Mouse (Mus musculus) cerebellum, adult 11 months (tissue): Measurements from ENCODE around the gene Pphln1.
"Not testable (repeated sequence)": the region's sequence is repeated elsewhere in the genome, so short reads cannot be mapped to it uniquely, and the experiment has no call there.

Experiments
- DNase-seq: peaks from one replicate; pipeline ENCODE4 v3.0.0; 2022

Pphln1 gene

DNA sequence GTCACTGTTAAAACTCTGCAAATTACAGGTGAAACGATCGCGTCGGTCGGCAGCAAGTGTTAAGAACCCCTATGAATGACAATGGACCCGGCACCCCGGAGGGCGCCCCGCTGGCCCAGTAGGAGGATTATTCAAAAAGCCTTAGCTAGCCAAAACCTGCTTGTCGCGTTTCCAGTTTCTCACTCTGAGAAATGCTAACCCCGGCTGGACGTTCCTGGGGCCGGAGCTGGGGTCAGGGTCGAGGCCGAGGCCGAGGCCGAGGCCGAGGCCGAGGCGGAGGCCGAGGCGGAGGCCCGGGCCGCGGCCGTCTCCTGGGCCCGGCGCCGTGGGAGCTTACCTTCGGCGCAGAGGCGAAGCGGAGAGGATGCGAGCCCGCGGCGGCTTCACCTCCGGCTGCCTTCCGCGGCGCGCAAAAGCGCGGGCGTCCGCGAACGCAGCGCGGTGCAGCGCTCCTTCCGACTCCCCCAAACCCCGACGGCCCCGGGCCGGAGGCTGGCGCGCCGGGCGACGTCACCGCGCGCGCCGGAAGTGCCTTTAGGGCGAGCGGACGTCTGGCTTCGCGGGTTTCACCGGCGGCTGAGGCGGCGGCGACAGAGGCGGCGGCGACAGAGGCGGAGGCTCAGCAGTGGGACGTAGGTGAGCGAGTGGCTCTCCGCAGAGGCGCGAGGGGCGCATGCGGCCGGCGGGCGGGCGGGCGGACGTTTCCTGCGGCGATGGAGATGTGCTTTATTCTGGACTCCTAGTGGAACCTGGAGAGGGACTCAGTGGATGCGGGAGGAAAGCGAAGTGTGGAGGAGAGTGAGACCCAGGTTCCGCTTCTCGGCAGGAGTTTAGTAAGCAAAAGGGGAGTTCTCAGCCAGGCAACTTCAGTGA, at the start of gene Pphln1, which contains the start of gene Zcrb1:
TSS of gene Pphln1 (plus strand) at position 525 of the 873 bp plus-strand sequence.
TSS of gene Zcrb1 (minus strand) at position 509 of the 873 bp plus-strand sequence.
- peak; percentile 74 for DNase-seq

DNA sequence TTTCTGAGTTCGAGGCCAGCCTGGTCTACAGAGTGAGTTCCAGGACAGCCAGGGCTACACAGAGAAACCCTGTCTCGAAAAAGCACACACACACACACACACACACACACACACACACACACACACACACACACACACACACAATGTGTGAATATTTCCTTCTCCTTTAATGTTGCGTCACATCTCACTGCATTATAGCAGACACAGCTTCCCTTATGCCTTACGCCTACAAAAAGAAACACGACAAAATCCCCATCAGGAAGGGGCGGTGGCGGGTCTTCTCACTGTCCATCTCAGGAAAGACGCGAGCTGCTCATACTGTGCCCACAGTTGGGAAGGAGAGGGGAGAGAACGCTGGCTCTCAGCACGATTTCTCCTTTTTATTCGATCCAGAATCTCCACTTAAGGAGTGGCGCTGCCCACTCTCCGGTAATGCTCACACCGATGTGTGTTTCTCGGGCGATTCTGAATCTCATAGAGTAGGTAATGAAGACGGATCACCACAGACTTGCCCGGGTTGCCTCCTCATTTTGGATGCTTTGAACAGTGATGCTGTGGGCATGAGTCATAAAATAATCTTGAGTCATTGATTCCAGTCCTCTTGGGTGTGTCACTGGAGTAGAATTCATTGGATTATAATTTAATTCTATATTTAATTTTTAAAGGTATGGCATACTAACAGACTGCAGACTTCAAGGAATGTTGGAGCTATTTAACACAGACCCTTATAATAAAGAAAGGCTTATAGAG, 39.6 kb upstream of the Pphln1 start:
- DNase-seq, result no peak

DNA sequence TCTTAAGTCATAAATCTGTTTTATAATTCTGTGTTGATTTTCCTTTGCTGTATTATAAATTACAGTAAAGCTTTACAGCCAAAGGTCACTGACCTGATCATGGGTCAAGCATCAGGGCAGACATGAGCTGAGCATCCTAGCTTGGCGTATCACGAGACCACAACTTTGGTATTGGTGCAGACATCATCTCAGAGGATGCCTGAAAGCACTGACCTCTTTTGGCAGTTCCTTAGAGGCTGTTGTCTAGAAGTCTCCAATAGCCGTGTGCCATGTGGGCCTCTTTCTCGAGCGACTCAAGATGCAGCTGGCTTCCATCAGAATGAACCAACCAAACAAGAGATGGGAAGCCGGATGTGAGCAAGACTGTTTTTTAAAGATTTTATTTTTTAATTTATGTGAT, 32.6 kb upstream of the Pphln1 start:
- no peak for DNase-seq

DNA sequence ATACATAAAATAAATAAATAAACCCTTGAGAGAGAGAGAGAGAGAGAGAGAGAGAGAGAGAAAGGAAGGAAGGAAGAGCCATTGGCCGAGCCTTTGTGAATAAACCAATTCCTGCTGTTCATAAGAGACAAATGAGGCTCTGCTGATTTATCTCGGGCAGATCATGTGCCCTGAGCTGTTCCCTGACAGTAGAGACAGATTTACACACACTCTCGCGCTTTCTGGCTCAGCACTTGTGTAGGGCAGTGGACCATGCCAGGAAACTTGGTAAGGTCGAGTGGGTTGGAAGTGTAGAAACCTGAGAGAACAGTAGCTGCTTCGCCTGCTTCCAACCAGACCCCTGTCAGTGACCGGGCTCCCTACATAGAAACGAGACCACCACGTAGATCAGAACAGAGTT, 29.6 kb upstream of the Pphln1 start:
- DNase-seq, result no peak

DNA sequence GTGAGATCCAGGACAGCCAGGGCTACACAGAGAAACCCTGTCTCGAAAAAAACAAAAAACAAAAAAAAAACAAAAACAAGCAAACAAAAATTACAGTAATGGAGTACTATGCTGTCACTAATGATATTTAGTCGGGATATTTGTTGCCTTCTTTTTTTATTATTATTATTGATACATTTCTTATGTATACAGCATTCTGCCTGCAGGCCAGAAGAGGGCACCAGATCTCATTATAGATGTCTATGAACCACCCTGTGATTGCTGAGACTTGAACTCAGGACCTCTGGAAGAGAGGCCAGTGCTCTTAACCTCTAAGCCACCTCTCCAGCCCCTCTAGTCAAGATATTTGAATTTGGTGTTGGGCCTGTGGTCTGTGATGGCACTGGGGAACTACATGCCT, 26.3 kb upstream of the Pphln1 start:
- no peak for DNase-seq

DNA sequence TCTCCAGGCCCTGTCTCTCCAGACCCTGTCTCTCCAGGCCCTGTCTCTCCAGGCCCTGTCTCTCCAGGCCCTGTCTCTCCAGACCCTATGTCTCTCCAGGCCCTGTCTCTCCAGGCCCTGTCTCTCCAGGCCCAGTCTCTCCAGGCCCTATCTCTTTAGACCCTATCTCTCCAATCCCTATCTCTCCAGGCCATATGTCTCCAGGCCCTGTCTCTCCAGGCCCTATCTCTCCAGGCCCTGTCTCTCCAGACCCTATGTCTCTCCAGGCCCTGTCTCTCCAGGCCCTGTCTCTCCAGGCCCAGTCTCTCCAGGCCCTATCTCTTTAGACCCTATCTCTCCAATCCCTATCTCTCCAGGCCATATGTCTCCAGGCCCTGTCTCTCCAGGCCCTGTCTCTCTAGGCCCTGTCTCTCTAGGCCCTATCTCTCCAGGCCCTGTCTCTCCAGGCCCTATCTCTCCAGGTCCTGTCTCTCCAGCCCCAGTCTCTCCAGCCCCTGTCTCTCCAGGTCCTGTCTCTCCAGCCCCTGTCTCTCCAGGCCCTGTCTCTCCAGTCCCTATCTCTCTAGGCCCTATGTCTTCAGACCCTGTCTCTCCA, 25.5 kb upstream of the Pphln1 start:
- DNase-seq, result not testable (repeated sequence)

DNA sequence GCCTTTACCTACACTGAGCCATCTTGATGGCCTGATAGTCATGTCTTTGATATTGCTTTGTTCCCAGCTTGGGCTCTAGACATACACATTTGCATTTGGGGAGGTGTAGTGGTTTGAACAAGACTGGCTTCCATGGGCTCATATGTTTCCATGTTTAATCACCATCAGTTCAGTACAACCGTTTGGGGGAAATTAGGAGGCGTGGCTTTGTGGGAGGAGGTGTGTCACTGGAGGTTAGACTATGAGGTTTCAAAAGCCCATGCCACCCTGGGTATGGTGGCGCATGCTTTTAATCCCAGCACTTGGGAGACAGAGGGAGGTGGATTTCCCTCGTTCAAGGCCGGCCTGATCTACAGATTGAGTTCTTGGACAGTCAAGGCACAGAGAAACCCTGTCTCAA, 22.5 kb upstream of the Pphln1 start:
- no peak for DNase-seq

DNA sequence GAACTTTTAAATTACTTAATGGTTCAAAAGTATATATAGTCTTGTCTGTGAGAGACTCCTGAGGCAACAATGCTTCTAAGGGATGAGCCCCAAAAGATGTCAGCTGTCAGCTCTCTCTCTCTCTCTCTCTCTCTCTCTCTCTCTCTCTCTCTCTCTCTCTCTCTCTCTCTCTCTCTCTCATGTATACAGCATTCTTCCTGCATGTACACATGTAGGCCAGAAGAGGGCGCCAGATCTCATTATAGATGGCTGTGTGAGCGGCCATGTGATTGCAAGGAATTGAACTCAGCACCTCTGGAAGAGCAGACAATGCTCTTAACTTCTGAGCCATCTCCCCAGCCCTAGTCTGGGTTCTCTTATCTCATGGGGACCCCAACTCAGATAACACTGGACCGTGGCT, 19.0 kb upstream of the Pphln1 start:
- no peak for DNase-seq

DNA sequence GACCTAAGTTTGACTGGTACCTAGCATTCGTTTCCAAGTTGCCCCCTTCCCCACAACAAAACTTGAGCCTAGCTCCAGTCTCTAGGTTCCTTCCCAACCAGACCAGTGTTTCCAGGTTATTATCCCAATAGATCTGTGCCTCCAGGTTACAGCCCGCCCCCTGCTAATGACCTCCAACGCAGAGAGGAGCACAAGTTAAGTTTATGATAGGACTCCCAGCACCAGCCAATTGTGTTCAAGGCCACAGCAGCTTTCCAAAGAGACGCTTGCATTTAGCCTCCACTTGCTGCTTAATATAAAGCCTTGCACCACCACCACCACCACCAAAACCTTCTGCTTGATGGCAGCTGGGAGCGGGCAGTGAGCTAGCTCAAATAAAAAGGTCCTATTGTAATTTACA, 16.8 kb upstream of the Pphln1 start:
- DNase-seq, result no peak

DNA sequence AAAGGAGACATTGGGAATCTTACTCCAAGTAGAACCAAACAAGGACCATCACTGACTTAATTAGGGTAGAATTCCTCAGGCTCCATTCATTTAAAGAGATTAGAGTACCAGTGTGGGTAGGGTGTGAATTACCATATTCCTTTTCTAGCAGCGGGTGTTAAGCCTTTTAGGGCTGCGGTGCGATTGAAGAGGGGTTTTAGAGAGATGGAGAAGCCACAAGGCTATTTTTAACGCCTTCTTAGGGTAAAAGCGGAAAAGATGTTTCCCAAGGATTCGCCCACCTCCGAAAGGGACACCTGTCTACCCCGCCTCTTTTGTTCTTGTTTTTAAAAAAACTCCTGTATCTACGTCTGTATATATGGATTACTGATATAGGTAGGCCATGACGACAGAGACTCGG, 881 bp upstream of the Pphln1 start:
- no peak for DNase-seq

DNA sequence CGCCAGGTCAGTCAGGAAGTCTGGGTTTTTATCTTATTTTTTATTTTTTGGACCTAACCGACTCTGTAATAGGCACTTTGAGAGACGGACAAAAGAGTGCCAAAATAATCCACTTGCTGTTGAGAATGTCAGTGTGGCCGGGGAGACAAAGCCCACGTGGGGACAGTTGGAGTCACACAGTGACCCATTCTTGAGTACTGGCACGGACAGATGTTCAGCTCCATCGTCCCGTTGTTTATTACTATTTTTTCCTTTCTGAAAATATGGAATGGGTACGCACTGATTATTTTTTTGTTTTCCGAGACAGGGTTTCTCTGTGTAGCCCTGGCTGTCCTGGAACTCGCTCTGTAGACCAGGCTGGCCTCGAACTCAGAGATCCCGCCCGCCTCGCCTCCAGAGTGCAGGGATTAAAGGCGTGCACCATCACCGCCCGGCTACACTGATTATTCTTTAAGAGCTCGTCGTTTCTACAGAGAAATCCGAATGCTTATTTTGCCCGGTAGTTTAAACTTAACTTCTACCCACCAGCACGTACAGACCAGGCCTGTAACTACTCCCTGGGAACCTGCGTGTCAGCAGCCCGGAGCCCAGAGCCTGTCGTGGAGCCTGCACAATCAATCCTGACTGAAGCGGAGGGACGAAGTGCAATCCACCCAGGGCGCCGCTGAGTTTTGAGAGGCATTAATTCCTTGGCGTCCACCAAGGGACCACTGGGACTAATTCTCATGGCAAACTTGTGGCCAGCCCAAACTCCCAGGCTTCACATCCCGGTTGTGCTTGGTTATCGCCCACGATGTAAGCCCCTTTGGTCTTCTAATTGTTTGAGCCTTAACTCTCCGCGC, 770 bp downstream of the Pphln1 start:
- DNase-seq, result peak; percentile 6

DNA sequence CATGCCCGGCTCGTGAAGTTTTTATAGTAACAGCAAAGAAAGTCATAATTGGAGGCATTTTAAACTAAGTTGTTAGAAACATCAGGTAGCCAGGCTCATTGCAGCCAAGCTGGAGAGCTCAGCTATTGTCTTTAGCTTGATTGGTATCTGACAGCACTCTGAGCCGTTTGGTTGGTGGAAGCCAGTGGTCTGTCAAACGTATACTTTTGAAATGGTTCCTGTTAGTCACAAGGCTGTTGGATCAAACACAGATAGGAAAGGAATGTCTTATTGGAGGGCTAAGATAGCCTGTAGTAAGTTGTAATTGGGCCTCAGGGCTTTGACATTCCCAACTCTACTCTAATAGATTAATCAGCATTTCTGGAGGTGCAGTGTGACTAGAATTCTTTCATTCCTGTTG, 3.3 kb downstream of the Pphln1 start:
- no peak for DNase-seq

DNA sequence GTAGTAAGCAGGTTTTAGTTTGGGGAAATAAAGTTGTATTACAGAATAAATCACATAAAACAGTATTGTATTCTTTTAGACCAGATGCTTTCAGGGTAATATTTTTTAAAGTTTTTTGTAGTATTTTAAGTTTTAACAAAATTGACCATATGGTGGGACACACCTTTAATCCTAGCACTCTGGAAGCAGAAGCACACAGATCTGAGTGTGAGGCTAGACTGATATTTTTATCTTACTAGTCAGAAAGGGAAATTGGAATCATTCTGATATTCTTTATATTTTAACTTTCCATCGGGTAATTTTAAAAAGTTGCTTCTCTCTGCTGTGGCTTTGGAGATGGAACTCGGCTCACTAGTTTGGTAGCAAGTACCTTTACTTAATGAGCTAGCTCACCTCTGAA, 4.6 kb downstream of the Pphln1 start:
- DNase-seq, result no peak

DNA sequence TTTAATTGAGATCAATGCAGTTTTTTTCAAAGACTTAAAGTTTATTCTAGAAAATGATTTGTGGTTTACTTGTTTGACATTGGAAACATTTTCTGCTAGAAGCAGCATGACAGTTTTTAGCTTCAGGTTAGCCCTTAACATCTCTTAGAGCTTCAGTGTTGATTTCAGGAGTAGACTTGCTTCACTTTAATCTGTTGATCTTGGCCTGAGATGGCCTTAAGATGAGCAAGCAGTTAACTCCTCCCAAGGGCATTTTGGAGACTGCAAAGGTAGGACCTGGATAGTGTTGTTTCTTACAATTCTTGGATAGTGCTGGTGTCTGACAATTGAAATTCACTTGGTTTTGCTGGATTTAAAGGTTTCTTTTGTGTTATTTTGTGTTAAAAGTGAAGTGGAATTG, 6.7 kb downstream of the Pphln1 start:
- no peak for DNase-seq

DNA sequence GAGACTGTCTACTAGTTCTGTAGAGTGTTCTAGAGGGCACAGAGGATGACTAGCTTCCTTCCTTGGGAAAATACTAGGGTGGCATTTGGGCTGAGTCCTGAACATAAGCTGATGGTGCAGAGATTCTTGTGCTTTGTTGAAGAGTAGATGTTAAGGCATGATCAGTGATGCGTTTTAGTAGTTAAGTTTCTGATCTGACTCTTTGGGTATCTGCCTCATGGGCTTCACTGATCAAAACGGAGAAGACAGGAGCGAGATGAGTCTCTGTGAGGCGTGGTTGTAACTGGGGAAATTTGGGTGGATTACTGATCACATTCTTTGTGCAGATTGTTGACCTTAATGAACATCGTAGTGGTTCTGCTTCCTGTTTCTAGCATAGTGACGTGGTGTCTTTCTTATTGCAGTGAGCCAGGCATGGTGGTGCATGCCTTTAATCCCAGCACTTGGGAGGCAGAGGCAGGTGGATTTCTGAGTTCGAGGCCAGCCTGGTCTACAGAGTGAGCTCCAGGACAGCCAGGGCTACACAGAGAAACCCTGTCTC, 7.4 kb downstream of the Pphln1 start:
- no peak for DNase-seq

DNA sequence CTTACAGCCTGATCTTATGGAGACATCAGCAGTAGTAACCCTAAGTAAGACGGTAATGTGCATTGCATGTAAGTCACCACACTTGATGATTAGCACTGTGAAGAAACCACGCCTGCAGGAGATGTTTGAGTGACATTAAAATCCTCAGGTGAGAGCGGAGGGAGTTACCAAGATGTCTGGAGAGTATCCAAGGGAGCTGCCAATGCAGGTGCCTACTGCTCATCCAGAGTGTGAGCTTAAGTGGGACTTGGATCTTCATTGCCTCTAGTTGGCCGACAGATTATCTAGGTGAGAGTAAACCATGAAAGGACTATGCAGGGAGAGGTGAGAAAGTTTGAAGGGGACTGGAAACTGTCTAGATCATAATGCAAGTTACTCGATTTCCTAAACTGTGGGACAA, 8.3 kb downstream of the Pphln1 start:
- no peak for DNase-seq

DNA sequence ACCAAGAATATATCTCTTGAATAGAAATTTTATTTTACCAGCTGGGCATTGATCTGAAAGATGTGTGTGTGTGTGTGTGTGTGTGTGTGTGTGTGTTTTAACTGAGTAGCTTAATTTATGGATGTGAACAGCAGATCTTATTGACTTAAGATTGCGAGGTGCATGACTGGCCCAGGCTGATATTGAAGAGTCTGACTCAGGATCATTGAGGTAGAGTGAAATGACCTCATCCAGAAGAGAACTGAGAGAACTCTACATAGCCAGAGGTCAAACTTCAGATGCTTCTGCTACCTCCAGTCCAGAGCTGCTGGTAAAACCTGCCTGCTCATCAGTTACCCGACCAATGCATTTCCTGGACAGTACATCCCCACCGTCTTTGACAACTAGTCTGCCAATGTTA, 14.3 kb downstream of the Pphln1 start:
- no peak for DNase-seq

DNA sequence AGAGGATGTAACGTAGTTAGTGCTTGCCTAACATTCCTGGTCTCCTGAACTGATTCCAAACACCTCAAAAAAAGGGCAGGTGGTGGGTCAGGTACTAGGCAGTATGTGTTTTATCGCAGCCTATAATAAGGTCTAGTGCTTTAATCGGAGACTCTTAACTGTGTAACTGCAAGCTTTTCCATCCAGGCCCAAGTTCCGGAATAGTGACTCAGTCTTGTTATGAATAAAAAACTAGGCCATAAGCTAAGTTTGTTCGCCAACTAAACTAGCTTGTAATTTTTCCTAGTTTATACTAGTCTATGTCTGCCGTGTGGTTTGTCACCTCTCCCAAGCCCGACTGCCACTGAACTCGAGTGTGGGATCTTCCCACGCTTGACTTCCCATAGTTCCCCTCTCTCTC, 16.3 kb downstream of the Pphln1 start:
- DNase-seq, result no peak

DNA sequence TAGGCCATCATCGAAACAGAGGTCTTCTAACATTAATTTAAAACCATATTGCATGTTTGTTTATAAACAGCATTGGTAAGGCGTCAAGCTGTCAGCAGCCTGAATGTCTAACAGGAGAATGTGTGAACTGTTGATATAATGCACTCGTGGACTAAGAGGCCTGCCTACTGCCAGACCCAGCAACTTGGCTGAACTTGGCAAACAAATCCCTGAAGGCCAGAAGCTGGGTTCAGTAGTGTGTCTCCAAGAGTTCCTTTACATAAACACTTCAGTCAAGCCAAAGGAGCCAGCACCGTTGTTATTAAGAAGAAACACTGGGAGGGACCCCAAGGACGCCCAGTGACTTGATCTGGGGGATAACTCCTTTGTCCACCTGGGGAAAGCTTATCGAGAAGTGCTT, 18.1 kb downstream of the Pphln1 start:
- DNase-seq, result no peak

DNA sequence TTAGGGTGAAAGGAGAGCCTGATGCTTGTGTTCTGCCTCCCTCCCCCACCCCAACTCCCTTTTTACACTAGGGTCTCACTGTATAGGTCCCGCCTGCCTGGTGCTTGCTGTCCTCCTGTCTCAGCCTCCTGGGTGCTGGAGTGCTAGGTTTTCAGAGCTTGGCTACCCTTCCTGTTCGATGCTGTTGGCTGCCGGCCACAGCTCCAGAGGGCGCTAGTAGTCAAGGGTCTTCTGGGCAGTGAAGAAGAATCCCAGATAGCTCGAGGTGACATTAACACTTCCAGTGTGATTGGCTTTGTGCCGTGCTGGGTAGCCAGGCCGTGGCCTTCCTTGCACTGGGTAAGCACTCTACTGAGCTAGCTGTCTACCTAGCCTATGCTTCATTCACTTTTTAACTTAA, 22.4 kb downstream of the Pphln1 start:
- no peak for DNase-seq

DNA sequence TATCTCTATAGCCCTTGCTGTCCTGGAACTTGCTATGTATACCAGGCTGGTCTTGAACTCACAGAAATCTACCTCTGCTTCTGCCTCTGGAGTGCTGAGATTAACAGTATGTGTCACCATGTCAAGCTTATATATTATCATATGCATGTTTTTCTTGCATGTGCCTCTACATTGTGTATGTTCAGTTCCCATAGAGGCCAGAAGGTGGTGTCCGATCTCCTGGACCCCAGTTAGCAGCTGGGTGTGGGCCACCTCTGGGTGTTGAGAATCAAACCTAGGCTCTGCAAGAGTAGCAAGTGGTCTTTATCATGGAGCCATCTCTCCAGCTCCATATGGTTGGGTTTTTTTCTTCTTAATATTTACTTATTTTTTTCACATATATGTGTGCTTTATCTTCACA, 24.4 kb downstream of the Pphln1 start:
- no peak for DNase-seq

DNA sequence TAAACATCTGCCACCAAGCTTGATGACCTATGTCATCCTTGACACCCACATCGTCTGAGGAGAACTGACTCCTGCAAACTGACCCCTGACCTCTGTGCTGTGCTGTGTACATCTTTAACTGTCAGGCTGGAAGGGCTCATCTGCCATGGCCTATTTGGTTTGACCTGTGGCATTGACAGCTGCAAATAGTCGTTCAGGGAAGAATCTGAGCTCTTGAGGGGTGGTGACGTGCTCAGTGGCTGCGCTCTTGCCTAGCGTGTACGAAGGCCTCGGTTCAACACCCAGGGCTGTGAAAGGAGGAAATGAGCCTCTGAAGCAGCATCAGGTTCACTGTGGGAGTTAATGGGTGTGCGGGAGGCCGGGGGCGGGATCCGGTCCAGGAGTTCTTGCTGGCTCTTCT, 35.7 kb downstream of the Pphln1 start:
- DNase-seq, result no peak

DNA sequence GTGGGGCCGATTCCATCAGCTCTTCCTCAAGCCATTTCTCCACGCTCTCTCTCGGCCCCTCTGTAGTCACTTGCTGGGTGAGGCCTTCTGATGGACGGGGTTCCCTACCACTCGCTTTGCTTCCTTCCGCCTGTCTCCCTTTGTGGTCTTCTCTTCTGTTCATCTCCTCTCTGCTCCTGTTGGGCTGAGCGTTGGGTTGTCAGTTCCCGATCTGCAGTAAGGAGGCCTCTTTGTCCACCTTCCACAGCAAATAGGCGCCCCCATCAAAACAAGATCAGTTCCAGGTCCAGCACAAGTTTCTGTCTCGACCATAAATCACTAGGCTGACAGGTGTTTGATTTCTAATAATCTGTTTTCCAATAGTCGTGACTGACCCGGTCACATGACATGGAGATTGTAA, 37.8 kb downstream of the Pphln1 start:
- no peak for DNase-seq
